Mouse (Mus musculus): ENCODE measurements at regions not wholly inside any gene's neighbourhood (a gene's known extent, or its start where the extent isn't known, plus 50 kb on each side); places are given as distances from the start of the nearest gene placed in this dataset.

GRCm38 (mm10) chr1:90268131-90268691, 64.4 kb downstream of the Ackr3 start:
- no peak for DNase-seq (ENCODE audit: low read depth, low spot score)

- no peak for DNase-seq (ENCODE audit: low read depth, low spot score)
Observed at GRCm38 (mm10) chr1:90268951-90269350, 65.2 kb downstream of the Ackr3 start.

DNA sequence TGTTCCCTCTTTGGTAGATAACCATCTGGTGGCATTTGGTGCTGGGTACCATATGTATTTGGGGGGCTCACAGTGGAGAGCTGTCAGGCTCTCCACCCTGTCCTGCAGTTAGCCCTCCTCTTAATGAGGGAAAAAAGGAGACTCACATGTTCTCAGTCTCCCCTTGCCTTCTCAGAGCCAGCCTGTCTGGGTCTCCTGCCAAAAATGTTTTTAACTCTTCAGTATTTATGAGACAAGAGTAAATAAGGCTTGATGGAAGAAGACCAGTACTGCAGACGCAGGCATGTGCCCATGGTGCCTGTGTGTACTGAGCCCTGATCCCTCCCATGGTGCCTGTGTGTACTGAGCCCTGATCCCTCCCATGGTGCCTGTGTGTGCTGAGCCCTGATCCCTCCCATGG, 66.1 kb downstream of the Ackr3 start:
- DNase-seq (ENCODE audit: low read depth, low spot score): no peak

DNA sequence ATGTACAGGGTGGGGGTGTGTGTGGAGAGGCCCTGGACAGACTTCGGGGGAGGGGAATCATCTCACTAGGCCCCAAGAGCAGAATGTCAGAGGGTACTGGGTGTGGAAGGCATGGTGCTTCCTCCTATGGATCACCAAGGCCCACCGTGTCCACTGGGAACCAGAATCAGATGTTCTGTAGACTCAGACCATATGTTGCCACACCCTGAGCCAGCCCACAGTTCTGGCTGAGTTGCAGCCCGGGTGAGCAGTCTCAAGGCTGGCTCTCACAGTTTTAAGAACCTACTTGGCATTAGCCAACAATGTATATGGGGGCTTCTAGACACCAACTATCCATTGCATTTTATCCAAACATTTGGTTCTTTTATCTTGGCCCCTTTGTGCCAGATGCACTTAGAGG, 67.5 kb downstream of the Ackr3 start:
- no peak for DNase-seq (ENCODE audit: low read depth, low spot score)

DNA sequence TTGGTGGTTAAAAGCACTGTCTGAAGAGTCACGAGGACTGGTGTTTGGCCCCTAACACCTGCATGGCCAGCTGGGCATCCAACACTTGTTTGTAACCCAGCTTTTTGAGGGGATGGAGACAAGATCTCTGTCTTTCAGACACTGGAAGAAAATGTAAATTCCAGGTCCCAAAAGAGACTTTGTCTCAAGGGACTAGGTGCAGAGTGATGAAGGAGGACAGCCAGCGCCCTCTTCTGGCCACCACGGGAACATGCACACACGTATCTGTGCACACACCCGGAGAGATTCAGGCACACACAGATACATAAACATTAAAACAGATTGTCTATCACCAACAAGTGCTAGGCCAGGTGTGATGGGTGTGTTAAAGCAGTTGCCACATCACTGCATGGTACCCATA, 68.6 kb downstream of the Ackr3 start:
- DNase-seq (ENCODE audit: low read depth, low spot score): no peak

GRCm38 (mm10) chr1:90272830-90273628, 69.2 kb downstream of the Ackr3 start:
- no peak for DNase-seq (ENCODE audit: low read depth, low spot score)

DNA sequence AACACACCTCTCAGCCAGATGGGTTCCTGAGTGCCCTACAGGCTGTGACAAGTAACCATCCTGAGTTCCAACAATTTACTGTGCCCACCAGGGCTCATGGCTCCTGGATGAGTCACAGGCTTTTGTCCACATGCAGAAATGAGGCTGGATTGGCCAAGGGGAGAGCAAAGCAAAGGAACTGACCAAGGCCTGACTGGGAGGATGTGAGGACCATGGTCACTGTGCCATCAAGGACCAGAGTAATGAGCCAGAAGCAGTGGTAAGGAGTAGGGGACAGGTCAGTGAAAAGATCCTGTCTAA, 69.8 kb downstream of the Ackr3 start:
- no peak for DNase-seq (ENCODE audit: low read depth, low spot score)

DNA sequence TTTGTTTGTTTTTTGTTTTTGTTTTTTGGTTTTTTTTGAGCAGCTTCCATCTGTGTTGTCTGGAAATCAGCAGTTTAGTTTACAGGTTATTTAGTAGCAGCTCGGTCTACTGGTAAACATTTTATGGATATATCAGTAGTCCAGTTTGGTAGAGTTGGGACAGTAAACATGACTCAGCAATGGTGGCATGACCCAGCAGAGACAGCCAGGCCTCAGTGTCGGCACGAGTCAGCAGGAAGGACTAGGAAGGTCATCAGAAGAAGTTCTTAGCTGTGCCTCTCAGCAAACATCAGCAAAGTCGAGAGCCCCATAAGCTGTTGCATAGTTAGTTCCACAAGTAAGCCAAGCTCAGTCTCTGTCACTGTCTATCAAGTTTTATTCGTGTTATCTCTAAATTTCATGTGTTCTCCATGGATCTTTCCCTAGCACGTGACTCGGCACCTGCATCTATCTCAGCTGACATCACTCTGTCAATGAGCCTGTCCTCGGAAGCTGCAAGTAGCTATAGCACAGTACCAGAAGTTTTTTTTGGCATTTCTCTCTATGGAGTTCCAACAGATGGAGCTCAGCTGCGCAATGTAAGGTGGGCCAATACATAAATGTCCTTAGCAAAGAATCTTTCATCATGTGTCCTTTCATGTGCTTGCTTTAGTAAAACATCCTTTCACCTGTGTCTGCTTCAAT, 71.3 kb downstream of the Ackr3 start:
- no peak for DNase-seq (ENCODE audit: low read depth, low spot score)

- DNase-seq (ENCODE audit: low read depth, low spot score): no peak
Observed at GRCm38 (mm10) chr1:90275786-90276520, 72.2 kb downstream of the Ackr3 start.

GRCm38 (mm10) chr1:90277486-90278255, 73.9 kb downstream of the Ackr3 start:
- DNase-seq (ENCODE audit: low read depth, low spot score): no peak

- DNase-seq (ENCODE audit: low read depth, low spot score): no peak
Observed at GRCm38 (mm10) chr1:90279066-90279839, 75.5 kb downstream of the Ackr3 start.

DNA sequence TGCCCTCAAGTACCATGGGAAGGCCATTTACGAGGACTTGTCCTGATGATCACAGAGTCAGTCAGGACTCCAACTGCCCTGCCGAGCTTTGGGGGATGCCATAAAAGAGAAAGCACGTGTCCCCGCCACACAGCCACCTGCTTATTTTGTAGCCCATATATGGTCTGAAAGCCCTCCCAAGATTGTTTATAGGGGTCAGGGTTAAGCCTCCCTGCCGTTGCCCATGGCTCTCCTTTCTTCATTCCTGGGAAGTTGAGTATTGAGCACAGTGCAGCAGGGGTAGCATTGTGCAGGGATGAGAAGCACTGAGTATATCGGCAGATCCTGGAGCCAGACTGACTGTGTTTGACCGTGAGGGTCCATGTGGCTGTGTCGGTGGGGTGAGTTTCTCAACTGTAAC, 76.4 kb downstream of the Ackr3 start:
- DNase-seq (ENCODE audit: low read depth, low spot score): no peak

DNA sequence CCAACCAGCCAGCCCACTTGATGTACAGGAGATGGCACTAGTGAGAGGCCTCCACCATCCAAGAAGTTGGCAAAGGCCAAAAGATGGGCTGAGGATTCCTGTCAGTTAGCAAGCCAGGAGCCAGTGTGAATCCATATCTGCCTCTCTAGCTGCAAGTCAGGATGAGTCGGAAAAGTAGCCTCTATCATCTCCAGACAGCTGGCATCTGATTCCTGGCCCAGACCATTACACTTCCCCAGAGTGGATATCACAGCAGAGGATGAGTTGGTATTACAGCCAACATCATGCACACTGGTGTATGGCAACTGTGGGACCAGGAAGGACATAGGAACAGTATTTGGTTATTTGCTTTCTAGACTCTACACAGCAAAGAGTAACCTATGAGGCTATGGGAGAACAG, 77.5 kb downstream of the Ackr3 start:
- no peak for DNase-seq (ENCODE audit: low read depth, low spot score)

DNA sequence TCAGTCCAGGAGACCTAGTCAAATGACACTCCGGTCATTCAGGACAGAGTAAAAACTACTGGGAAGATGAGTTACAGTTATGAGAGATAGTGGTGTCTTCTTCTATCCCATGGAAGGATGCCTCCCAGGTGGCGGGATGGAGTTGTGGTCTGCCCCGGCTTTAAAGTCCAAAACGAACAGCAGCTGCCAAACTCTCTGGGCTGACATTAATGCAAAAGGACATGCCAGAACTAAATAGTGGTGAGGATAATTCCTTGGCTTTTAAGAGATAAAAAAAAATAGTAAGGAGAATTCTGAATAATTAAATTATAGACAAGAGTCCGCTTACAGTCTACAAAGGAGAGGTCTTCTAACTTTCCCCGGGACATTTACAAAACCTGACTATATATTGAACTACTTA, 78.2 kb downstream of the Ackr3 start:
- no peak for DNase-seq (ENCODE audit: low read depth, low spot score)

- no peak for DNase-seq (ENCODE audit: low read depth, low spot score)
Observed at GRCm38 (mm10) chr1:90282367-90282766, 78.6 kb downstream of the Ackr3 start.

- DNase-seq (ENCODE audit: low read depth, low spot score): no peak
Observed at GRCm38 (mm10) chr1:90283176-90283775, 79.5 kb downstream of the Ackr3 start.

- DNase-seq (ENCODE audit: low read depth, low spot score): no peak
Observed at GRCm38 (mm10) chr1:90283912-90284636, 80.3 kb downstream of the Ackr3 start.

GRCm38 (mm10) chr1:90285318-90285717, 81.5 kb downstream of the Ackr3 start:
- no peak for DNase-seq (ENCODE audit: low read depth, low spot score)

- DNase-seq (ENCODE audit: low read depth, low spot score): no peak
Observed at GRCm38 (mm10) chr1:90287251-90287650, 83.5 kb downstream of the Ackr3 start.

All from CD4-positive, CD25-positive, alpha-beta regulatory T cell, adult 2 months (primary cell).